Comparison of ENCODE assay signal across 1 mouse cellular context in the genomic region with DNA sequence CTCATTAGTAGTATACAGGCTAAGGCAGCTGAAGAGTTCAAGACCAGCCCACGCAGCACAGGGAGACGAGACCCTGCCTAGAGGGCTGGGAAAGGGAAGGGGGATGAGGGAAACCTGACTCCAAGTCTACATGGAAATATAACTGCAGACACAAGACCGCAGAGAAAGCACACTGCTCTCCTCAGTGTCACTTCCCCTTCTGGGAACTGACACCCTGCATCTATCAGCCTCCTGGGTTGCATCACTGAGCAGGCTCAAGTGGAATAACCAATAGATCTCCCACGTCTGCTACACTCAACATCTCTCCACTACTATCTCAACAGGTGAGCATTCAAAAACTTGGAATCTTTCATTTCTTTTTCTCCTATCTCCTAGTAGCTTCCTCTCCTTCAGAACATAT.
TF ChIP-seq lines count a peak whose summit lies in the region.

No protein-coding gene starts in this region.

TF ChIP-seq in CH12.LX, 34 proteins besides CTCF, POLR2A, EP300 and RAD21 (continued from another document):
- TF ChIP-seq NRF1 (IDR thresholded peaks at IDR 0.05; ENCODE audit: low read depth, low read length) (peak; percentile 58), BHLHE40 (IDR thresholded peaks at IDR 0.05; ENCODE audit: low read depth, low read length) (peak; percentile 43; the same call in 1 of the 2 replicates), HCFC1 (IDR thresholded peaks at IDR 0.05; ENCODE audit: low read depth, low read length) (no peak)
TF ChIP-seq in CH12.LX: peak in this region for 6.
